Mouse (Mus musculus) urinary bladder, postnatal 14 days (tissue): ENCODE measurements around the gene Lgals9.

Experiments
- DNase-seq: peaks from one replicate; pipeline ENCODE4 v3.0.0; 2021; ENCODE audit warnings: low spot score

The Lgals9 gene

DNA sequence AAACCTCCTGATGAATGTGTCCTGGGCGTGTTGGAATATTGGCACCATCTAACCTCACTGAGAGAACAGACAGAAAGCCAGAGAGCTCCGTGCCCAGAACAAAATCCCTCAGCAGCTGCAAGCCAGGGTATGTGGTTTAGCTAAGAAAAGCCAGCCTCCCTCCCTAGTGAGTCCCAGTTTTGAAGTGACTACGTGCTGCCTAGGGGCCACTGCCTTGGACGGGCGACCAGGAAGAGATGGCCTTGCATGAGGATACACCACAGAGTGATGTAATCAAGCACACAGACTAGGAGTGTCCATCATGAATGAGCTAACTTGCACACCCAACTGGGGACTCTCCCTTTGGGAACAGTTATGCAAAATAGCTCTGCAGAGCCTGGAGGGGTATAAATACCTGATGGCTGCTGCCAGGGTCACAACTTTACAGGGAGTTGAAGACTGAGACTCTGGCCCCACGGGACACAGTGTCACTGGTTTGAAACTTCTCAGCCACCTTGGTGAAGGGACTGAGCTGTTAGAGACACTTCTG lies 64.3 kb downstream of the Lgals9 start, which contains the start of gene Nos2:
TSS of gene Nos2 (plus strand) at position 377 of the 529 bp plus-strand sequence.
- DNase-seq, result no peak

DNA sequence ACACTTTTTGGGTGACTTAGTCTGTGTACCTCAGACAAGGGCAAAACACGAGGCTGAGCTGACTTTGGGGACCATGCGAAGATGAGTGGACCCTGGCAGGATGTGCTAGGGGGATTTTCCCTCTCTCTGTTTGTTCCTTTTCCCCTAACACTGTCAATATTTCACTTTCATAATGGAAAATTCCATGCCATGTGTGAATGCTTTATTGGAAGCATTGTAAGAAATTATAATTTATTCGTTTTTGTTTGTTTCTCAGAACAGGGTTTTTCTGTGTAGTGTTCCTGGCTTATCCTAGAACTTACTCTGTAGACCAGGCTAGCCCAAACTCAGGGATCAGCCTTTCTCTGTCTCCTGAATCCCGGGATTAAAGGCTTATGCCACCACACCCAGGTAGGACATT lies 65.0 kb downstream of the Lgals9 start:
- DNase-seq, result no peak

DNA sequence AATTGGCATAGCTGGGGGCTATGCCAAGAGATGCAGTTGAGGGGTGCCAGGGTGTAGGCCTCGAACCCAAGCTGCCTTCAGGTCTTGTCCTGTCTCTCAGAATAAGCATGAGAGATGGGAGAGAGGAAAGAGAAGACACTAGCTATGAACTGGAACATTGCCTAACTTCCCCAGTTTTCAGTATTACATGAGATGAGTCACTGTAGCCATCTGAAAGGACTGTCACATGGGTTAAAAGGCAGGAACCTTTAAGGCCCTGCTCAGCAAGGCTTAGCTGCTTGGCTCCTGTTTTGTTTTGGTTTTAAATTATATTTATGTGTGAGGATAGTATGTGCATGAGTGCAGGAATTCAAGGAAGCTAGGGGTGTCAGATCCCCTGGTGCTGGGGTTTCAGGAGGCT lies 68.3 kb downstream of the Lgals9 start:
- DNase-seq, result no peak

DNA sequence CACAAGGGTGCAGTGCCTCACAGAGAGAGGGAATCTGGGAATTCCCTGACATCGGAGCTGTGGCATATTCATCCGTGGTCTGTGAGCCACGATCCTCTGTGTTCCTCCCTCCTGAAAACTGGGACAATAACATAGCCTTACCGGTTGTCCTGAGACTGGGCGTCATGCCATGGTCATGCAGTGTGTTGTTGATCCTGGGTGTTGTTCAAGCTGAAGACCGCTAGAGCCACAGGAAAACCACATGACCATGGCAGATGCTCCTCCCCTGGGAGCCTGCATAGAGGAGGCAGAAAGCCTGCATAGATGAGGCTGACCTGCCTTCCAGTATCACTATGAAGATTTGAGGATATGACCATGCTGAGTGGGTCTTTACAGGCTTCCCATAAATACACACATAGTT lies 69.3 kb downstream of the Lgals9 start:
- no peak for DNase-seq
